In genomic region chr2:3284473-3285180, GRCm38 (mm10) we compare ENCODE assay signal across 8 mouse cellular contexts. TPM values are rescaled to one million over a fixed set of nuclear protein-coding genes. Genes with fewer than 3 reads are reported as not detected.
DNase-seq lines count a peak whose midpoint lies in the region; ATAC-seq and TF ChIP-seq lines count a peak whose summit lies in the region.

No protein-coding gene starts in this region.

- H3K9ac ChIP-seq in forebrain, embryonic 14.5 days (ENCODE audit: low read length), result peak overlapping the region; percentile 84
- H3K9ac ChIP-seq in hindbrain, embryonic 11.5 days (ENCODE audit: low read depth, low read length), result peak overlapping the region; percentile 80

- ATAC-seq in forebrain, embryonic 14.5 days, result peak; percentile 3
- ATAC-seq in hindbrain, embryonic 11.5 days (ENCODE audit: low FRiP score), result peak; percentile 3

- TF ChIP-seq POLR2A in brain, embryonic 14.5 days (IDR thresholded peaks at IDR 0.05; ENCODE audit: borderline replicate concordance, extremely low read depth, insufficient read depth, insufficient read length, poor library complexity, severe bottlenecking), result no peak

- H3K36me3 ChIP-seq in forebrain, embryonic 14.5 days (ENCODE audit: control insufficient read depth, insufficient read depth, low read length), result no peaks in the 10 kb centered on the region
- no peaks in the 10 kb centered on the region for H3K36me3 ChIP-seq in hindbrain, embryonic 11.5 days (ENCODE audit: control insufficient read depth, insufficient read depth, low read length)
- H3K36me3 ChIP-seq in macrophage (ENCODE audit: inconsistent target), result no peaks in the 10 kb centered on the region

- no peak for TF ChIP-seq CTCF in brain, embryonic 14.5 days (IDR thresholded peaks at IDR 0.05; ENCODE audit: borderline replicate concordance, extremely low read depth, insufficient read depth, insufficient read length)

- H3K27me3 ChIP-seq in forebrain, embryonic 14.5 days (replicated peaks; ENCODE audit: control insufficient read depth, insufficient read depth, low read length), result no peaks in the 10 kb centered on the region
- H3K27me3 ChIP-seq in hindbrain, embryonic 11.5 days (ENCODE audit: control insufficient read depth, insufficient read depth, low read length), result no peaks in the 10 kb centered on the region

- H3K27ac ChIP-seq in forebrain, embryonic 14.5 days (ENCODE audit: low read depth, low read length), result peak overlapping the region; percentile 91
- peak overlapping the region; percentile 85 for H3K27ac ChIP-seq in hindbrain, embryonic 11.5 days (ENCODE audit: low read depth, low read length)
- H3K27ac ChIP-seq in macrophage, result no peak overlapping the region

- H3K4me1 ChIP-seq in forebrain, embryonic 14.5 days (ENCODE audit: control insufficient read depth, insufficient read depth, low read length), result peaks cover 6% of the 10 kb centered on the region; the same call in 1 of the 2 replicates
- no peaks in the 10 kb centered on the region for H3K4me1 ChIP-seq in hindbrain, embryonic 11.5 days (replicated peaks; ENCODE audit: control insufficient read depth, insufficient read depth, low read length)

- peak; percentile 11 for DNase-seq in MEL-GATA-1-ER (ENCODE audit: extremely low read depth, low read depth)
- DNase-seq in brain, embryonic 14.5 days (ENCODE audit: low read depth), result peak; percentile 72
- DNase-seq in forebrain, embryonic 14.5 days (ENCODE audit: low spot score), result peak; percentile 63
- DNase-seq in hindbrain, embryonic 11.5 days (ENCODE audit: low spot score), result peak; percentile 76
- DNase-seq in left cerebral cortex, adult 8-10 months (ENCODE audit: low spot score in 2 of 2), result peak; percentile 49 to 57
- DNase-seq in right cerebral cortex, adult 18-20 months, result peak; percentile 74
- DNase-seq in urinary bladder, postnatal 14 days (ENCODE audit: low spot score), result peak; percentile 41

- peak overlapping the region; percentile 57 for H3K4me2 ChIP-seq in forebrain, embryonic 14.5 days (ENCODE audit: low read length)
- peak overlapping the region; percentile 86 for H3K4me2 ChIP-seq in hindbrain, embryonic 11.5 days (replicated peaks; ENCODE audit: low read depth, low read length)

- no peaks in the 10 kb centered on the region for H3K9me3 ChIP-seq in forebrain, embryonic 14.5 days (replicated peaks; ENCODE audit: control insufficient read depth, low read length)
- no peaks in the 10 kb centered on the region for H3K9me3 ChIP-seq in hindbrain, embryonic 11.5 days (ENCODE audit: control insufficient read depth, low read length)

- H3K79me2 ChIP-seq in macrophage (ENCODE audit: inconsistent target), result peaks cover 47% of the 10 kb centered on the region

- WGBS in forebrain, embryonic 14.5 days, result under 1% methylated on average over 59 of the region's 60 CpGs
- WGBS in hindbrain, embryonic 11.5 days, result under 1% methylated on average over 57 of the region's 60 CpGs
- WGBS in macrophage (ENCODE audit: missing documents), result under 1% methylated on average over 57 of the region's 60 CpGs

- peak overlapping the region; percentile 83 for H3K4me3 ChIP-seq in forebrain, embryonic 14.5 days (ENCODE audit: low read depth, low read length)
- peak overlapping the region; percentile 80 for H3K4me3 ChIP-seq in hindbrain, embryonic 11.5 days (ENCODE audit: low read depth, low read length)
- peak overlapping the region; percentile 51 for H3K4me3 ChIP-seq in macrophage (ENCODE audit: inconsistent target)

RNA-seq across cellular contexts. Expression of gene Nmt2, which starts 0.6 kb away (rescaled TPM):
- 32.8 and 44.0 TPM in 2 replicates for polyA plus RNA-seq in brain, embryonic 14.5 days (2012; rRNA removed)
- 77.0 and 97.4 TPM in 2 replicates for polyA plus RNA-seq in forebrain, embryonic 14.5 days (2014; fragmentation: Nextera tagmentation; extraction: Ambion mirVana)
- polyA plus RNA-seq in hindbrain, embryonic 11.5 days (2014; fragmentation: Nextera tagmentation; extraction: Ambion mirVana), result 64.2 and 76.5 TPM in 2 replicates
- 10 to 100 TPM; 86.3 to 98.2 (median 91.2) TPM for total RNA-seq in left cerebral cortex, adult 8-10 months (2022)
- total RNA-seq in macrophage (2018; cell fraction: chromatin; rRNA removed), result 10 to 100 TPM; 11.8 to 65.9 (median 36.4) TPM
- 10 to 100 TPM; 13.2 to 17.9 (median 14.8) TPM for total RNA-seq in macrophage (2018; cell fraction: cytosol; rRNA removed)
- total RNA-seq in macrophage (2018; cell fraction: nucleus; rRNA removed), result 10 to 100 TPM; 10.6 to 54.5 (median 24.1) TPM
- 13.5 to 16.7 TPM (median 13.8 TPM) in 3 replicates for polyA plus RNA-seq in macrophage (2018)

RNA-seq across cellular contexts. Expression of gene Rpp38, which starts 47.8 kb away (rescaled TPM):
- 9.1 and 13.1 TPM in 2 replicates for polyA plus RNA-seq in brain, embryonic 14.5 days (2012; rRNA removed)
- 19.4 and 20.3 TPM in 2 replicates for polyA plus RNA-seq in forebrain, embryonic 14.5 days (2014; fragmentation: Nextera tagmentation; extraction: Ambion mirVana)
- polyA plus RNA-seq in hindbrain, embryonic 11.5 days (2014; fragmentation: Nextera tagmentation; extraction: Ambion mirVana), result 16.2 and 20.5 TPM in 2 replicates
- 10 to 100 TPM; 10.0 to 12.3 (median 10.1) TPM for total RNA-seq in left cerebral cortex, adult 8-10 months (2022)
- total RNA-seq in macrophage (2018; cell fraction: chromatin; rRNA removed), result 10 to 100 TPM in 2 of 26 experiments, 1 to 10 TPM in 24; 1.3 to 10.5 (median 3.5) TPM
- 1 to 10 TPM; 3.2 to 9.8 (median 7.7) TPM for total RNA-seq in macrophage (2018; cell fraction: cytosol; rRNA removed)
- 10 to 100 TPM in 7 of 26 experiments, 1 to 10 TPM in 19; 2.2 to 16.1 (median 7.3) TPM for total RNA-seq in macrophage (2018; cell fraction: nucleus; rRNA removed)
- 6.6 to 12.1 TPM (median 10.8 TPM) in 3 replicates for polyA plus RNA-seq in macrophage (2018)

RNA-seq across cellular contexts. Expression of gene Acbd7, which starts 51.3 kb away (rescaled TPM):
- polyA plus RNA-seq in brain, embryonic 14.5 days (2012; rRNA removed), result 0.93 and 1.3 TPM in 2 replicates
- 1.7 and 1.8 TPM in 2 replicates for polyA plus RNA-seq in forebrain, embryonic 14.5 days (2014; fragmentation: Nextera tagmentation; extraction: Ambion mirVana)
- 0.36 and 0.52 TPM in 2 replicates for polyA plus RNA-seq in hindbrain, embryonic 11.5 days (2014; fragmentation: Nextera tagmentation; extraction: Ambion mirVana)
- 1 to 10 TPM in 2 of 4 experiments, not detected in 2; 1.0 to 1.6 TPM for total RNA-seq in left cerebral cortex, adult 8-10 months (2022)
- not detected for total RNA-seq in macrophage (2018; cell fraction: chromatin; rRNA removed)
- total RNA-seq in macrophage (2018; cell fraction: cytosol; rRNA removed), result not detected
- not detected for total RNA-seq in macrophage (2018; cell fraction: nucleus; rRNA removed)
- polyA plus RNA-seq in macrophage (2018), result not detected in 3 replicates

Comparison
In these comparisons a context has a peak if more than half of its experiments do, and no peak if none do; other contexts are left out.
1. DNase-seq: peak in every context shown above with its lines; median percentile 76 in hindbrain, embryonic 11.5 days; 74 in right cerebral cortex, adult 18-20 months; 72 in brain, embryonic 14.5 days; 63 in forebrain, embryonic 14.5 days; 53 in left cerebral cortex, adult 8-10 months; 41 in urinary bladder, postnatal 14 days; 11 in MEL-GATA-1-ER.